Mouse (Mus musculus) liver, embryonic 13.5 days (tissue): ENCODE measurements around the gene Stat5a. TPM values are rescaled to one million over a fixed set of nuclear protein-coding genes. Genes with fewer than 3 reads are reported as not detected.

Source experiments
- ATAC-seq: fragments of 200-750 bp; cut with Nextera tagmentation; 2 replicates; pipeline ENCODE4 v1.8.0; 2017; ENCODE audit warnings: low read depth, mild to moderate bottlenecking, moderate number of reproducible peaks, moderate library complexity
- DNase-seq: peaks from one replicate; pipeline ENCODE4 v3.0.0; 2022
- H3K27ac ChIP-seq: fragments of 300-500 bp; sonication (generic); 2 replicates; pipeline ENCODE4 v1.5.1; 2015; ENCODE audit warnings: moderate library complexity, mild to moderate bottlenecking, inconsistent platforms
- H3K27me3 ChIP-seq: fragments of 300-500 bp; sonication (generic); 2 replicates; pipeline ENCODE4 v1.6.1; 2015; ENCODE audit warnings: mild to moderate bottlenecking, inconsistent platforms
- H3K36me3 ChIP-seq: fragments of 300-500 bp; sonication (generic); 2 replicates; pipeline ENCODE4 v1.6.1; 2015; ENCODE audit warnings: mild to moderate bottlenecking, inconsistent platforms
- H3K4me1 ChIP-seq: fragments of 300-500 bp; sonication (generic); replicated peaks from 2 replicates; pipeline ENCODE4 v1.6.1; 2015; ENCODE audit warnings: inconsistent platforms
- H3K4me2 ChIP-seq: fragments of 300-500 bp; sonication (generic); 2 replicates; pipeline ENCODE4 v1.6.1; 2015; ENCODE audit warnings: inconsistent platforms, mild to moderate bottlenecking, moderate library complexity
- H3K4me3 ChIP-seq: fragments of 300-500 bp; sonication (generic); replicated peaks from 2 replicates; pipeline ENCODE4 v1.5.1; 2015; ENCODE audit warnings: mild to moderate bottlenecking, inconsistent platforms
- H3K9ac ChIP-seq: fragments of 300-500 bp; sonication (generic); 2 replicates; pipeline ENCODE4 v1.6.1; 2015; ENCODE audit warnings: mild to moderate bottlenecking, inconsistent platforms
- H3K9me3 ChIP-seq: fragments of 300-500 bp; sonication (generic); replicated peaks from 2 replicates; pipeline ENCODE4 v1.6.1; 2016; ENCODE audit warnings: inconsistent platforms
- WGBS: fragments of 180-500 bp; shearing (Covaris S2); methylation state at CpG from one replicate; pipeline ENCODE4 v1.1.7; 2015; ENCODE audit not compliant: insufficient replicate concordance; 5-methylcytosine and 5-hydroxymethylcytosine counted together
- polyA plus RNA-seq: library from polyadenylated mRNA; unstranded; fragments of >200 nt; fragmentation: Nextera tagmentation; extraction: Ambion mirVana; gene quantifications from 2 replicates; pipeline ENCODE4 v1.2.1, GENCODE M21; 2015

The Stat5a gene
- polyA plus RNA-seq, 1 experiment from 2014 or later: 11.1 TPM

DNA sequence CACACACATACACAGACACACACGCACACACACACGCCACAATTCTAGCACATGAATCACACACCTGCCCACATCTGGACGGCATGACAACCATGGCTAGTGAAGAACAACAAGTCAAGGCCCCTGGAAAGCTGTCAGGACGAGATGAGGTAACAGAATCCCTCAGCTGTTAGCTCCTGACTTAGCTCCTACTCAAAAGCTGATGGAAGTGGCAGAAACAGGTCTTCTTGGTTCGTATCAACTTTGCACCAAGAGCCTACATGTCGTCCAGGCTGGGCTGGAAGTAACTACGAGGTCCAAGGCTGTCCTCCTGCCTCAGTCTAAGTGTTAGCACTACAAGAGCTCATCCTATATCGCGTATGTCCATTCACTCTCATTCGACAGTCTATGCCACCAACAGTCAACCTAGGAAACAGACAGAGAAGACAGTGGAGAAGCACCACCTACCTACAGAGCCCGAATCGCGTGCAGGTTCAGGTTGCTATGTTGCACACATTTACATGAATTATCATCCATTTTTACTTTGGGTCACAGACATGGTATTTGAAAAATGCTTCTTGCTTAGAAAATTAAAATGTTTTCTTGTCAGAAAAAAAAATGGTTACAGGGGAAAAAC, 37.4 kb upstream of the Stat5a start:
- peaks cover 93% of the 10 kb centered on the region for H3K4me1 ChIP-seq
- no peak overlapping the region for H3K9ac ChIP-seq
- H3K4me2 ChIP-seq: no peak overlapping the region
- ATAC-seq (no peak), DNase-seq (no peak)
- H3K9me3 ChIP-seq: no peaks in the 10 kb centered on the region
- no peaks in the 10 kb centered on the region for H3K27me3 ChIP-seq
- H3K27ac ChIP-seq: no peak overlapping the region
- no peak overlapping the region for H3K4me3 ChIP-seq
- WGBS: 75% methylated on average over 13 of the region's 13 CpGs
- H3K36me3 ChIP-seq: no peaks in the 10 kb centered on the region

DNA sequence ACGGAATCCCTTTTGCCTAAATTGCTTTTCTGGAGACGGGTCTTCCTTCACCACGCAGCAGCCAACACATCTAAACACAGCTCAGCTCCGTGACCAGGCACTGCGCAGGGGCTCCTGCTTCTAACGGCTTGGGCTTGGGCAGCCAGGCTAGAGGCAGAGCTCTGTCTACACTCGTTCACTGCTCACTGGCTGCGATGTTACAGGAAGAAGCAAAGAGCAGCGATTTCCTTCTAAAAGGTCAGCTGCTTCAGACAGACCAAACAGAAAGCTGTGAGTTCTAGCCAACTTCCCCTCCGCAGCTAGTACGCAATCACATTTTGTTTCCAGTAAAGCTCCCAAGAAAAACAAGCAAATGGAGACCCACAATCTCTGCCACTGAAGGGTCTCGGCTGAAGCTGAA, 36.8 kb upstream of the Stat5a start:
- Histone ChIP-seq H3K9ac (no peak overlapping the region; the same call in 1 of the 2 replicates), H3K9me3 (no peaks in the 10 kb centered on the region), H3K4me3 (peak overlapping the region; percentile 18; the same call in 1 of the 2 replicates), H3K27me3 (no peaks in the 10 kb centered on the region), H3K4me1 (peaks cover 93% of the 10 kb centered on the region), H3K36me3 (peaks cover 5% of the 10 kb centered on the region; the same call in 1 of the 2 replicates), H3K4me2 (peak overlapping the region; percentile 42), H3K27ac (peak overlapping the region; percentile 50)
- 33% methylated on average over 12 of the region's 12 CpGs for WGBS
- DNase-seq (no peak), ATAC-seq (no peak)

DNA sequence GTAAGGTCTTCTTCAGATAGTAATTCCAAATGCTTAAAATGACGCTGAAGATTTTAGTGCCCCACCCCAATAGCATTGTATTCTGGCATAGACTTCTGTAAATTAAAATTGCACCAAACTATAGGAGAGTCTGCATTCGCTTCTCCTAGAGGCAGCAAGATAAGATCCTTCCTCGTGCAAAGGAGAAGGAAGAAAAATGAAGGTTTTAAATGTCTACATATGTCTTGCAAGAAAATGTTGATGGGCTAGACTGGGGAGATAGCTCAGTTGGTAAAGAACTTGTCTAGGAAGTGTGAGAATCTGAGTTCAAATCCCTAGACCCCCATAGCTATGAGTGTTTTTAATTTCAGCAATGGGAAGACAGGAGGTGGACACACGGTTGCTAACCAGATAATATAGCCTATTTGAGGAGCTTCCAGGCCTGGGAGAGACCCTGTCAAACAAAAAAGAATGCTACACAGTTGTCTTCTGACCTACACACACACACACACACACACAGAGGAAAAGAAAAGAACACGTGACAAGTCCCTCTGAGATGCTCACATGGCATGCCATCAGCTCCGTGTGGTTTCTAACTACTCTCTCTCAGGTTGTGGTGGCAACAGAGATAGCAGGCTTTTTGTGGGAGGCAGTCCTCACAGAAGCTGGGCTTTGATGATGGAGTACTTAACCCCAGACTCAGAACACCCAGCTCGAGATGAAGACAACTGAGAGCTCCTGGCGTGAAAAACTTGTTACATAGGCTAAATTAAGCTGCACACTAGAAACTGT, 35.4 kb upstream of the Stat5a start:
- ATAC-seq (peak; percentile 43; the same call in 1 of the 2 replicates), DNase-seq (no peak)
- no peak overlapping the region for H3K4me3 ChIP-seq
- 32% methylated on average over 8 of the region's 8 CpGs for WGBS
- H3K9ac ChIP-seq: no peak overlapping the region
- no peaks in the 10 kb centered on the region for H3K27me3 ChIP-seq
- H3K4me2 ChIP-seq: no peak overlapping the region
- H3K36me3 ChIP-seq: peaks cover 6% of the 10 kb centered on the region; the same call in 1 of the 2 replicates
- H3K27ac ChIP-seq: peak overlapping the region; percentile 21; the same call in 1 of the 2 replicates
- no peaks in the 10 kb centered on the region for H3K9me3 ChIP-seq
- H3K4me1 ChIP-seq: peaks cover 92% of the 10 kb centered on the region

DNA sequence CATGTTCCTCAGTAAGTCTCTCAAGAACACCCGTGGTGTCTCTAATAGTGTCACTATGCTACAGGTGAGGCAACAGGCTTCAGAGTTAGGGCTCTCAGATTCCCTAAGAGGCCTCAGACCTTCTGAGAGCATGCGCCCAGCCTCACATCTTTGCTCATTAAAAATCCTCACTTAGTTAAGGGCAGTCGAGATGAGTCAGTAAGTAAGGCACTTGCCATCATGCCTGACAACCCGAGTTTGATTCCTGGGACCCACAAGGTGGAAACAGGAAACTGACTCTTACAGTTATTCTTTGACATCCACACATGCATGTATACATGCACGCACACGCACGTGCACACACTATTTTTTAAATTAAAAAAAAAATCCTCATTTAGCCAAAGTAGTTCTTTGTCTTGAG, 34.7 kb upstream of the Stat5a start:
- DNase-seq (no peak), ATAC-seq (no peak)
- H3K9ac ChIP-seq: no peak overlapping the region
- no peak overlapping the region for H3K4me3 ChIP-seq
- H3K4me2 ChIP-seq: no peak overlapping the region
- 68% methylated on average over 7 of the region's 7 CpGs for WGBS
- H3K36me3 ChIP-seq: peaks cover 6% of the 10 kb centered on the region; the same call in 1 of the 2 replicates
- no peaks in the 10 kb centered on the region for H3K9me3 ChIP-seq
- H3K27me3 ChIP-seq: no peaks in the 10 kb centered on the region
- H3K27ac ChIP-seq: 0 out of 2 replicates have a peak overlapping the region, but pooled peaks have one; percentile 21
- H3K4me1 ChIP-seq: peaks cover 92% of the 10 kb centered on the region

DNA sequence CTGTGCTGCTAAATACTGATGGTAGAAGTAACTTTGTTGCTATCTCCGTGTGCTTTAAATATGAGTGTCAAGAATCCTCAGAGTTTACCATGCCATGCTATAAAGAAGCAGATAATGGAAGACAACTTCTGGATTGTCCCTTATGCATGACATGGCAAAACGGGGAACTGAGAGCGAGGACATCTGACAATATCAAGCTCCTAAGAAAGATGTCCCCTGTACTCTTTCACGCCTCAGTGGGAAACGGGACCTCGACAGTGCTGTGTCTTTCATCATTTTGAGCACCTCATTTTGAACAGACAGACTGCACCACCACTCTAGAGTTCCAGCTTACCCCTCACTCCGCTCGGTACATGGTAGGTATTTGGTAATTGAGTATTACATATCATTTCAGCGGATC, 33.7 kb upstream of the Stat5a start:
- Histone ChIP-seq H3K27ac (no peak overlapping the region), H3K27me3 (no peaks in the 10 kb centered on the region), H3K36me3 (peaks cover 6% of the 10 kb centered on the region; the same call in 1 of the 2 replicates), H3K4me2 (no peak overlapping the region), H3K9ac (no peak overlapping the region), H3K4me1 (peaks cover 90% of the 10 kb centered on the region), H3K4me3 (no peak overlapping the region), H3K9me3 (no peaks in the 10 kb centered on the region)
- ATAC-seq (no peak), DNase-seq (no peak)
- WGBS: 70% methylated on average over 9 of the region's 9 CpGs

DNA sequence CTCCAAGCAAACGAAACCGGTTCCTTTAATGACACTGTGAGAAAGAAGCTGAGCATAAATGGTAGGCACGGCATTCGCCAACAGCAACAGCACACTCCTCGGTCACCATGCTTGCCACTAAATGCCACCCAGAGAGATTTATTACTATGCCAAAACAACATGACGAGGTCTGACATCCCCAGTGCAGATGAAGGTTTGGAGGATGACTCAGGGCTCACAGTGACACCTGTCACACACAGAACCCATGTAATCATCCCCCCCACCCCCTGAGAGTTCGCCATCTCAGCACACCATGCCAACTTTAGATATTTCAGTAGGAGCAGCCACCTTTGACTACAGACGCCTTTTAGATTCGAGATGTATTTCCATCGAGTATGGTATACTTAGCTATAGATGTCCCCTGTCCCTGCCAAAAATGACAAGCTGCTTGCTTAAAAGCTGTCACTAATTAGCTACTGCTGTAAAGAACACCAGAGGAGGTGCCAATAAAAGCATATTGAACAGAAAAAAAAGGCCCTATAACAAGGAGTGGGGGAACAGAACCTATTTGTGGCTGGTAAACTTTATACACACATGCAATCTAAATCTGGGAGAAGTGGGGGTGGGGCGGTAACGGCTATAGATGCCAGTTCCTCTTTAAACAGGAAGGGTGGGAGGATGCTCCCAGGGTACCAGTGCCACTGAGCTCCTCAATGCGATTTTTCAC, 32.8 kb upstream of the Stat5a start:
- 63% methylated on average over 13 of the region's 13 CpGs for WGBS

DNA sequence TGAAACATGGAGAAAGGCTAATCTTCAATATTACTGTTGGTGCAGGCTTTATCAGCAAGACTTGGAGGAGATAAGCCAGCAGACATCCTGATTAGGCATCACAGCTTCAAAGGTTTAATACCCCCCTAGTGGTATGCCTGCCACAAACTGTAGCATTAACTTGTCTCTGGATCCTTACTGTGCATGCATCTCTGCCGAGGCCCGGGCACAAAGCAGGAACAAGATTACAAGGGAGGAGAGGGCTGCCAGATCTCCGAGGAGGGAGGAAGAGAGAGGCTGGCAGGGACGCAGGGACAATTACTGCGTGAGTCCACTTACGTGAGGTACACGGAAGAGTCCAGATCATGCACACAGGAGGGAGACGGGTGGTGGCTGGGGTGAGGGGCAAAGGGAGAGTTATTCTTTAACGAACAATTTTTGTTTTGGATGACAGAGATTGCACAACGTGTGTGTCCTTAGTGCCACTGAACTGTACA, 30.4 kb upstream of the Stat5a start:
- Histone ChIP-seq H3K9me3 (no peaks in the 10 kb centered on the region), H3K4me3 (no peak overlapping the region), H3K27me3 (no peaks in the 10 kb centered on the region), H3K36me3 (peaks cover 6% of the 10 kb centered on the region; the same call in 1 of the 2 replicates), H3K4me2 (0 out of 2 replicates have a peak overlapping the region, but pooled peaks have one; percentile 17), H3K9ac (no peak overlapping the region), H3K4me1 (peaks cover 91% of the 10 kb centered on the region), H3K27ac (peak overlapping the region; percentile 34; the same call in 1 of the 2 replicates)
- DNase-seq (no peak), ATAC-seq (no peak; the same call in 1 of the 2 replicates)
- 44% methylated on average over 10 of the region's 10 CpGs for WGBS

More for the DNA sequence above, 32.8 kb upstream of the Stat5a start:
- Histone ChIP-seq H3K4me1 (peaks cover 93% of the 10 kb centered on the region), H3K36me3 (peaks cover 6% of the 10 kb centered on the region; the same call in 1 of the 2 replicates), H3K9me3 (no peaks in the 10 kb centered on the region), H3K4me2 (no peak overlapping the region), H3K27ac (no peak overlapping the region), H3K27me3 (no peaks in the 10 kb centered on the region), H3K9ac (no peak overlapping the region), H3K4me3 (no peak overlapping the region)
- DNase-seq (no peak), ATAC-seq (no peak)

DNA sequence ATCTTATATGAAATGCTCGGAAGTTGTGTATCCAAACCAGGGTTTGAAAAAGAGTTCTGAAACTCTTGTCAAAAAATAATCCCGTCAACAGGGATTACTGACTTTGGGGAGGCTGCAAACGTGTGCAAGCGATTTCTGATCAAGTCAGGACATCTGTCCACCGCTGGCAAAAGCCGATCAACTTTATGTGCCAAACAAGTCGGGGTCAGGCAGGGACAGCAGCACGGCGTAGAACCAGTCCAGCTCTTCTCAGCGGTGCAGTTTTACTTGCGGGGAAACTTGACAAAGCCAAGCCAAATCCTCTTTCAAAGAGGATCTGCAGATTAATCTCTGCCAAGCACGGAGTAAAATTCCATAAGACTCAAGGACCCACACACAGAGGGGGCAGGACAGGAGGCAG, 29.5 kb upstream of the Stat5a start:
- no peaks in the 10 kb centered on the region for H3K27me3 ChIP-seq
- no peak for DNase-seq
- 80% methylated on average over 12 of the region's 12 CpGs for WGBS
- no peaks in the 10 kb centered on the region for H3K9me3 ChIP-seq
- peaks cover 6% of the 10 kb centered on the region; the same call in 1 of the 2 replicates for H3K36me3 ChIP-seq
- no peak overlapping the region for H3K27ac ChIP-seq
- H3K4me3 ChIP-seq: no peak overlapping the region
- H3K9ac ChIP-seq: no peak overlapping the region
- ATAC-seq: no peak
- no peak overlapping the region for H3K4me2 ChIP-seq
- H3K4me1 ChIP-seq: peaks cover 82% of the 10 kb centered on the region

DNA sequence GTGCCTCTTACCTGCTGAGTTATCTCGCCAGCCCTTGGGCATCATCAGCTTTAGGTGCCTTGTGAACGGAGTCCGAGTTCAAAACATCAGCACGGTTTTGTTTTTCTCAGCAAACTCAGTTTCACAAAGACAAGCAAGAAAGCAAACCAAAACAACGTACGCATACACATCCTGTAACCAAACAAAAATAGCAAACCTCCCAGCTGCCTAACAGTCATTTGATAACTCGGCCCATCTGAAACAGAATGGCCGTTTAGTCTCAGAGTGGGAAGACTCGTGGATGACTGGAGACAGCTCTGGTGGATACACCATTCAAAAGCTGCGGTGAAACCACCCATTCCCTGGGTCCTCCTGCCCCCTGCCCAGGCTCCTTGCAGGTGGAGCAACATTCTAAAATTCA, 27.8 kb upstream of the Stat5a start:
- WGBS: 71% methylated on average over 10 of the region's 10 CpGs
- H3K4me1 ChIP-seq: peaks cover 71% of the 10 kb centered on the region
- no peaks in the 10 kb centered on the region for H3K9me3 ChIP-seq

DNA sequence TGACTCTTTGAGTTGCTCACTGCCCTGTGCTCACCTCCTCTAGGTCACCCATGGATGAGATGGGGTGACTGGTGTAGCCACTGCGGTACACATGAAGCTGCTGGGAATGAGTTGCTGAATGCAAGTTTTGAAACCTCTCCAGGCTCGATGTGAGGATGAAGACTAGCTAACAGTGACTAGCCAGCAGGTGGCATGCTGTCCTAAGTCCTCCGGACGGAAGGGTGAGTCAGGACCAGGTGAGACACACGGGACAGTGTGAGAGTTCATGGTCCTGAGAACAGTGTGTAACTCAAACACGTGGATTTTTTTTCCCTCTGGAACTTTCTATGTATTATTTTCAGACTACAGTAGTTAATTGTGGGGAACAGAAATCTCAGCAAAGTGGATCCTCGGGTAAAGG, 25.7 kb upstream of the Stat5a start:
- no peak overlapping the region for H3K4me2 ChIP-seq
- peaks cover 52% of the 10 kb centered on the region for H3K4me1 ChIP-seq
- H3K9ac ChIP-seq: no peak overlapping the region
- no peak overlapping the region for H3K4me3 ChIP-seq
- no peak overlapping the region for H3K27ac ChIP-seq
- H3K9me3 ChIP-seq: peaks cover 4% of the 10 kb centered on the region; the same call in 1 of the 2 replicates
- no peaks in the 10 kb centered on the region for H3K27me3 ChIP-seq
- 66% methylated on average over 7 of the region's 7 CpGs for WGBS
- peaks cover 4% of the 10 kb centered on the region; the same call in 1 of the 2 replicates for H3K36me3 ChIP-seq
- ATAC-seq (no peak; the same call in 1 of the 2 replicates), DNase-seq (no peak)

More for the DNA sequence above, 27.8 kb upstream of the Stat5a start:
- peaks cover 6% of the 10 kb centered on the region; the same call in 1 of the 2 replicates for H3K36me3 ChIP-seq
- no peak for ATAC-seq
- no peak for DNase-seq
- H3K4me2 ChIP-seq: no peak overlapping the region
- H3K27ac ChIP-seq: no peak overlapping the region
- no peaks in the 10 kb centered on the region for H3K27me3 ChIP-seq
- no peak overlapping the region for H3K4me3 ChIP-seq
- H3K9ac ChIP-seq: no peak overlapping the region
